Mouse (Mus musculus): ENCODE results near the gene Gm6588.
"Not testable (repeated sequence)": the region's sequence is repeated elsewhere in the genome, so short reads cannot be mapped to it uniquely, and the experiment has no call there.

Gm6588 gene

GRCm38 (mm10) chr5:112448747-112449440 lies at the start of gene Gm6588:
Gm6588 (plus strand) TSS chr5:112449426.
- DNase-seq (ENCODE audit: low spot score in 2 of 2), result no peak

- DNase-seq (ENCODE audit: low spot score in 2 of 2), result no peak
Observed at GRCm38 (mm10) chr5:112402437-112402836, 46.8 kb upstream of the Gm6588 start.

- DNase-seq (ENCODE audit: low spot score in 2 of 2), result no peak
Observed at GRCm38 (mm10) chr5:112406017-112406416, 43.2 kb upstream of the Gm6588 start.

GRCm38 (mm10) chr5:112409274-112409673 lies 40.0 kb upstream of the Gm6588 start:
- DNase-seq (ENCODE audit: low spot score in 2 of 2), result no peak

- no peak for DNase-seq (ENCODE audit: low spot score in 2 of 2)
Observed at GRCm38 (mm10) chr5:112411072-112411471, 38.2 kb upstream of the Gm6588 start.

GRCm38 (mm10) chr5:112411514-112412335 lies 37.5 kb upstream of the Gm6588 start:
- DNase-seq (ENCODE audit: low spot score in 2 of 2), result no peak

GRCm38 (mm10) chr5:112412781-112413180 lies 36.4 kb upstream of the Gm6588 start:
- DNase-seq (ENCODE audit: low spot score in 2 of 2), result not testable (repeated sequence)

GRCm38 (mm10) chr5:112416673-112417072 lies 32.6 kb upstream of the Gm6588 start:
- DNase-seq (ENCODE audit: low spot score in 2 of 2), result no peak

- no peak for DNase-seq (ENCODE audit: low spot score in 2 of 2)
Observed at GRCm38 (mm10) chr5:112418023-112418422, 31.2 kb upstream of the Gm6588 start.

- DNase-seq (ENCODE audit: low spot score in 2 of 2), result no peak
Observed at GRCm38 (mm10) chr5:112419535-112419934, 29.7 kb upstream of the Gm6588 start.

GRCm38 (mm10) chr5:112426635-112427034 lies 22.6 kb upstream of the Gm6588 start:
- DNase-seq (ENCODE audit: low spot score in 2 of 2), result no peak

GRCm38 (mm10) chr5:112427283-112427682 lies 21.9 kb upstream of the Gm6588 start:
- peak; percentile 22 to 26 for DNase-seq (ENCODE audit: low spot score in 2 of 2)

GRCm38 (mm10) chr5:112428944-112429343 lies 20.3 kb upstream of the Gm6588 start:
- DNase-seq (ENCODE audit: low spot score in 2 of 2), result peak; percentile 13 to 53

GRCm38 (mm10) chr5:112431120-112431775 lies 18.0 kb upstream of the Gm6588 start:
- DNase-seq (ENCODE audit: low spot score in 2 of 2), result no peak

- no peak for DNase-seq (ENCODE audit: low spot score in 2 of 2)
Observed at GRCm38 (mm10) chr5:112432033-112432432, 17.2 kb upstream of the Gm6588 start.

- peak; percentile 55 to 69 for DNase-seq (ENCODE audit: low spot score in 2 of 2)
Observed at GRCm38 (mm10) chr5:112433004-112433403, 16.2 kb upstream of the Gm6588 start.

GRCm38 (mm10) chr5:112438535-112438934 lies 10.7 kb upstream of the Gm6588 start:
- no peak for DNase-seq (ENCODE audit: low spot score in 2 of 2)

GRCm38 (mm10) chr5:112453088-112453487 lies 3.9 kb downstream of the Gm6588 start:
- DNase-seq (ENCODE audit: low spot score in 2 of 2), result no peak

GRCm38 (mm10) chr5:112454966-112455555 lies 5.8 kb downstream of the Gm6588 start:
- no peak for DNase-seq (ENCODE audit: low spot score in 2 of 2)

- no peak for DNase-seq (ENCODE audit: low spot score in 2 of 2)
Observed at GRCm38 (mm10) chr5:112459903-112460302, 10.7 kb downstream of the Gm6588 start.

- DNase-seq (ENCODE audit: low spot score in 2 of 2), result no peak
Observed at GRCm38 (mm10) chr5:112466331-112466730, 17.1 kb downstream of the Gm6588 start.

GRCm38 (mm10) chr5:112468986-112469581 lies 19.9 kb downstream of the Gm6588 start:
- DNase-seq (ENCODE audit: low spot score in 2 of 2), result no peak

Measured in urinary bladder, postnatal 36 days (tissue).